Mouse (Mus musculus) lung, embryonic 15.5 days (tissue): ENCODE measurements at regions not wholly inside any gene's neighbourhood (a gene's known extent, or its start where the extent isn't known, plus 50 kb on each side); places are given as distances from the start of the nearest gene placed in this dataset.

Source experiments
- ATAC-seq: fragments of 200-750 bp; cut with Nextera tagmentation; 2 replicates; pipeline ENCODE4 v1.8.0; 2017; ENCODE audit warnings: moderate number of reproducible peaks, borderline replicate concordance; ENCODE audit not compliant: low FRiP score, low TSS enrichment; ENCODE audit errors: extremely low read depth
- H3K27ac ChIP-seq: fragments of 300-500 bp; sonication (generic); 2 replicates; pipeline ENCODE4 v1.5.1; 2015; ENCODE audit warnings: moderate library complexity, mild to moderate bottlenecking, inconsistent platforms
- H3K27me3 ChIP-seq: fragments of 300-500 bp; sonication (generic); 2 replicates; pipeline ENCODE4 v1.6.1; 2015; ENCODE audit warnings: inconsistent platforms
- H3K36me3 ChIP-seq: fragments of 300-500 bp; sonication (generic); 2 replicates; pipeline ENCODE4 v1.6.1; 2015; ENCODE audit warnings: inconsistent platforms
- H3K4me1 ChIP-seq: fragments of 300-500 bp; sonication (generic); 2 replicates; pipeline ENCODE4 v1.6.1; 2015; ENCODE audit warnings: inconsistent platforms
- H3K4me2 ChIP-seq: fragments of 300-500 bp; sonication (generic); 2 replicates; pipeline ENCODE4 v1.6.1; 2015; ENCODE audit warnings: inconsistent platforms, mild to moderate bottlenecking, moderate library complexity
- H3K4me3 ChIP-seq: fragments of 300-500 bp; sonication (generic); 2 replicates; pipeline ENCODE4 v1.5.1; 2015; ENCODE audit warnings: mild to moderate bottlenecking, inconsistent platforms
- H3K9ac ChIP-seq: fragments of 300-500 bp; sonication (generic); 2 replicates; pipeline ENCODE4 v1.6.1; 2015; ENCODE audit warnings: inconsistent platforms
- H3K9me3 ChIP-seq: fragments of 300-500 bp; sonication (generic); 2 replicates; pipeline ENCODE4 v1.6.1; 2016; ENCODE audit warnings: inconsistent platforms
- WGBS: fragments of 180-500 bp; shearing (Covaris S2); methylation state at CpG from one replicate; pipeline ENCODE4 v1.1.7; 2015; 5-methylcytosine and 5-hydroxymethylcytosine counted together

- WGBS = 94% methylated on average over 7 of the region's 7 CpGs
- no peak for ATAC-seq
- no peak overlapping the region for H3K27ac ChIP-seq
These were observed 108.7 kb upstream of the Cdkn2b start for GRCm38 (mm10) chr4:89419507-89419906.

GRCm38 (mm10) chr4:89405624-89406167 lies 94.9 kb upstream of the Cdkn2b start:
- Histone ChIP-seq H3K36me3 (no peaks in the 10 kb centered on the region), H3K27me3 (no peaks in the 10 kb centered on the region), H3K4me3 (no peak overlapping the region), H3K27ac (no peak overlapping the region), H3K4me1 (no peaks in the 10 kb centered on the region), H3K9ac (no peak overlapping the region), H3K4me2 (no peak overlapping the region), H3K9me3 (no peaks in the 10 kb centered on the region)
- WGBS = 37% methylated on average over 2 of the region's 2 CpGs
- no peak for ATAC-seq

More at GRCm38 (mm10) chr4:89419507-89419906, 108.7 kb upstream of the Cdkn2b start:
- no peaks in the 10 kb centered on the region for H3K9me3 ChIP-seq
- no peaks in the 10 kb centered on the region for H3K36me3 ChIP-seq
- no peak overlapping the region for H3K4me2 ChIP-seq
- no peaks in the 10 kb centered on the region for H3K27me3 ChIP-seq
- no peaks in the 10 kb centered on the region for H3K4me1 ChIP-seq
- H3K4me3 ChIP-seq = no peak overlapping the region
- H3K9ac ChIP-seq = no peak overlapping the region

GRCm38 (mm10) chr4:89403151-89403550 lies 92.3 kb upstream of the Cdkn2b start:
- no peak overlapping the region for H3K4me3 ChIP-seq
- H3K27ac ChIP-seq = no peak overlapping the region
- no peaks in the 10 kb centered on the region for H3K36me3 ChIP-seq
- no peaks in the 10 kb centered on the region for H3K9me3 ChIP-seq
- no peak overlapping the region for H3K9ac ChIP-seq
- no peaks in the 10 kb centered on the region for H3K27me3 ChIP-seq
- H3K4me1 ChIP-seq = no peaks in the 10 kb centered on the region
- no peak overlapping the region for H3K4me2 ChIP-seq
- ATAC-seq = no peak
- 64% methylated on average over 1 of the region's 1 CpGs for WGBS

- Histone ChIP-seq H3K9ac (no peak overlapping the region), H3K27me3 (no peaks in the 10 kb centered on the region), H3K36me3 (no peaks in the 10 kb centered on the region), H3K4me1 (no peaks in the 10 kb centered on the region), H3K9me3 (no peaks in the 10 kb centered on the region), H3K4me2 (no peak overlapping the region), H3K4me3 (no peak overlapping the region), H3K27ac (no peak overlapping the region)
- 64% methylated on average over 5 of the region's 5 CpGs for WGBS
- ATAC-seq = no peak
These were observed 91.5 kb upstream of the Cdkn2b start for GRCm38 (mm10) chr4:89402324-89402723.

- Histone ChIP-seq H3K4me2 (no peak overlapping the region), H3K9me3 (no peaks in the 10 kb centered on the region), H3K4me1 (no peaks in the 10 kb centered on the region), H3K9ac (no peak overlapping the region), H3K27ac (no peak overlapping the region), H3K4me3 (no peak overlapping the region), H3K36me3 (no peaks in the 10 kb centered on the region), H3K27me3 (no peaks in the 10 kb centered on the region)
- WGBS = 67% methylated on average over 2 of the region's 2 CpGs
- ATAC-seq = no peak
These were observed 90.9 kb upstream of the Cdkn2b start for GRCm38 (mm10) chr4:89401696-89402095.

- ATAC-seq = no peak
These were observed 89.5 kb upstream of the Cdkn2b start for GRCm38 (mm10) chr4:89400342-89400741.

GRCm38 (mm10) chr4:89399277-89399676 lies 88.4 kb upstream of the Cdkn2b start:
- Histone ChIP-seq H3K4me3 (no peak overlapping the region), H3K9ac (no peak overlapping the region), H3K27me3 (no peaks in the 10 kb centered on the region), H3K9me3 (no peaks in the 10 kb centered on the region), H3K4me2 (no peak overlapping the region), H3K27ac (no peak overlapping the region), H3K36me3 (no peaks in the 10 kb centered on the region), H3K4me1 (no peaks in the 10 kb centered on the region)
- WGBS = 63% methylated on average over 2 of the region's 2 CpGs
- ATAC-seq = no peak

More at GRCm38 (mm10) chr4:89400342-89400741, 89.5 kb upstream of the Cdkn2b start:
- Histone ChIP-seq H3K27me3 (no peaks in the 10 kb centered on the region), H3K9me3 (no peaks in the 10 kb centered on the region), H3K4me2 (no peak overlapping the region), H3K4me1 (no peaks in the 10 kb centered on the region), H3K27ac (no peak overlapping the region), H3K9ac (no peak overlapping the region), H3K36me3 (no peaks in the 10 kb centered on the region), H3K4me3 (no peak overlapping the region)
- WGBS = 73% methylated on average over 3 of the region's 3 CpGs

- no peaks in the 10 kb centered on the region for H3K36me3 ChIP-seq
- H3K4me2 ChIP-seq = no peak overlapping the region
- 79% methylated on average over 2 of the region's 2 CpGs for WGBS
- no peaks in the 10 kb centered on the region for H3K4me1 ChIP-seq
- no peaks in the 10 kb centered on the region for H3K9me3 ChIP-seq
- no peaks in the 10 kb centered on the region for H3K27me3 ChIP-seq
- H3K9ac ChIP-seq = no peak overlapping the region
- H3K4me3 ChIP-seq = no peak overlapping the region
- ATAC-seq = no peak
- H3K27ac ChIP-seq = no peak overlapping the region
These were observed 85.2 kb upstream of the Cdkn2b start for GRCm38 (mm10) chr4:89396020-89396419.

- Histone ChIP-seq H3K27me3 (no peaks in the 10 kb centered on the region), H3K9ac (no peak overlapping the region), H3K36me3 (no peaks in the 10 kb centered on the region), H3K27ac (no peak overlapping the region), H3K4me2 (no peak overlapping the region), H3K4me3 (no peak overlapping the region), H3K9me3 (no peaks in the 10 kb centered on the region), H3K4me1 (no peaks in the 10 kb centered on the region)
- no peak for ATAC-seq
These were observed 84.5 kb upstream of the Cdkn2b start for GRCm38 (mm10) chr4:89395336-89395735.

- WGBS = 81% methylated on average over 2 of the region's 2 CpGs
- no peak overlapping the region for H3K9ac ChIP-seq
- no peaks in the 10 kb centered on the region for H3K4me1 ChIP-seq
- no peaks in the 10 kb centered on the region for H3K27me3 ChIP-seq
- H3K9me3 ChIP-seq = no peaks in the 10 kb centered on the region
- no peaks in the 10 kb centered on the region for H3K36me3 ChIP-seq
- ATAC-seq = no peak
- H3K4me3 ChIP-seq = no peak overlapping the region
- no peak overlapping the region for H3K4me2 ChIP-seq
- H3K27ac ChIP-seq = no peak overlapping the region
These were observed 82.4 kb upstream of the Cdkn2b start for GRCm38 (mm10) chr4:89393251-89393711.

- no peak overlapping the region for H3K9ac ChIP-seq
These were observed 82.0 kb upstream of the Cdkn2b start for GRCm38 (mm10) chr4:89392791-89393190.

GRCm38 (mm10) chr4:89391463-89392308 lies 80.8 kb upstream of the Cdkn2b start:
- no peak overlapping the region for H3K9ac ChIP-seq
- WGBS = 77% methylated on average over 9 of the region's 9 CpGs
- no peak overlapping the region for H3K27ac ChIP-seq
- no peaks in the 10 kb centered on the region for H3K36me3 ChIP-seq
- H3K4me1 ChIP-seq = no peaks in the 10 kb centered on the region
- no peaks in the 10 kb centered on the region for H3K9me3 ChIP-seq
- no peaks in the 10 kb centered on the region for H3K27me3 ChIP-seq
- no peak overlapping the region for H3K4me3 ChIP-seq
- no peak overlapping the region for H3K4me2 ChIP-seq
- ATAC-seq = no peak

More at GRCm38 (mm10) chr4:89392791-89393190, 82.0 kb upstream of the Cdkn2b start:
- Histone ChIP-seq H3K27ac (no peak overlapping the region), H3K4me1 (no peaks in the 10 kb centered on the region), H3K9me3 (no peaks in the 10 kb centered on the region), H3K4me3 (no peak overlapping the region), H3K36me3 (no peaks in the 10 kb centered on the region), H3K4me2 (no peak overlapping the region), H3K27me3 (no peaks in the 10 kb centered on the region)
- ATAC-seq = no peak
